Mouse (Mus musculus) heart, postnatal 10 days (tissue): ENCODE measurements around the gene Pbld1. TPM values are rescaled to one million over a fixed set of nuclear protein-coding genes. Genes with fewer than 3 reads are reported as not detected.

ENCODE experiments used
- DNase-seq, 2 experiments: peaks; one replicate each; pipeline ENCODE4 v3.0.0; 2021
- intact Hi-C: fragments of 180-260 bp; cut with DNase I; formaldehyde crosslinking; loops from one replicate; pipeline ENCODE4 v1.15.1; 2025
- total RNA-seq, 2 experiments: library from RNA; stranded (reverse); gene quantifications; 2 replicates each; pipeline ENCODE4 v1.2.3; 2021

Pbld1 gene
- total RNA-seq, 2 experiments from 2014 or later = 0.60 to 0.92 TPM

DNA sequence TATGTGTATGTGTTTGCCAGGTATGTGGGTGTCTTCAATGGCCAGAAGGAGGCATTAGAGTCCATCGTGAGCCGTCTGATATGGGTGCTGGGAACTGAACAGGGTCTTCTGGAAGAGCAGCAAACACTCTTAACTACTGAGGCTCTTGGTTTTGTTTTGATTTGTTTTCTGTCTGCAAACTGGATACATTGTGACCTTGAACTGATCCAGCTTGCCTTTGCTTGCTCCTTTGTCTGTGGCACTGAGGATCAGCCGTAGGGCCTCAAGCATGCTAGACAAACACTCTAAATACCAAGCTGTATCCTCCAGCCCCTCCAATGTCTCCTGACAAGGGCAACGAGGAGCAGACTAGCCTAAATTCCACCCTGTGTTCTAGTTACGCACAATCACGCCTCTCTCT, 67.2 kb downstream of the Pbld1 start:
- DNase-seq = no peak
- intact Hi-C loops = no loop called here

Other genes starting within 250 kb of the Pbld1 start
- 10 to 100 TPM; 23.3 to 35.6 TPM for gene Tet1, start 151.2 kb upstream of the Pbld1 start, total RNA-seq
- 10 to 100 TPM; 29.5 to 30.7 TPM for gene Slc25a16, start 139.5 kb upstream of the Pbld1 start, total RNA-seq
- 1 to 10 TPM; 3.3 to 3.5 TPM for gene Dna2, start 113.1 kb upstream of the Pbld1 start, total RNA-seq
- gene Rufy2, start 79.9 kb upstream of the Pbld1 start, total RNA-seq = 10 to 100 TPM; 17.3 to 19.0 TPM
- 10 to 100 TPM; 31.1 to 32.6 TPM for gene Hnrnph3, start 35.9 kb upstream of the Pbld1 start, total RNA-seq
- gene Pbld2, start 35.8 kb upstream of the Pbld1 start, total RNA-seq = 1 to 10 TPM; 2.7 to 2.9 TPM
- not detected for gene Atoh7, start 39.5 kb downstream of the Pbld1 start, total RNA-seq
- 10 to 100 TPM; 78.0 to 86.7 TPM for gene Mypn, start 143.8 kb downstream of the Pbld1 start, total RNA-seq
- gene Herc4, start 183.6 kb downstream of the Pbld1 start, total RNA-seq = 10 to 100 TPM; 39.9 to 40.0 TPM